Mouse (Mus musculus): ENCODE measurements around the gene Pak1. TPM values are rescaled to one million over a fixed set of nuclear protein-coding genes. Genes with fewer than 3 reads are reported as not detected.

The Pak1 gene
- 13.0 and 22.1 TPM in 2 replicates for polyA plus RNA-seq (2014; fragmentation: Nextera tagmentation; extraction: Ambion mirVana)

GRCm38 (mm10) chr7:97788190-97788668 lies at the start of gene Pak1:
Gene Pak1 (plus strand): TSS chr7:97788541.
- H3K4me3 ChIP-seq (ENCODE audit: low read length), result peak within 1 kb of the TSS; percentile 85
- H3K9me3 ChIP-seq (ENCODE audit: control insufficient read depth, low read length), result no peaks in the 10 kb centered on the region
- WGBS, result 1% methylated on average over 39 of the region's 46 CpGs
- peaks cover 12% of the 10 kb centered on the region for H3K27me3 ChIP-seq (ENCODE audit: control insufficient read depth, insufficient read depth, low read length)
- peak within 1 kb of the TSS; percentile 76 for H3K9ac ChIP-seq (ENCODE audit: low read depth, low read length)
- peak within 1 kb of the TSS; percentile 97 for H3K4me2 ChIP-seq (replicated peaks; ENCODE audit: low read depth, low read length)
- peak; percentile 96 for ATAC-seq (ENCODE audit: low FRiP score, low TSS enrichment)
- H3K36me3 ChIP-seq (ENCODE audit: control insufficient read depth, insufficient read depth, low read length), result no peaks in the 10 kb centered on the region
- peak within 1 kb of the TSS; percentile 51; the same call in 1 of the 2 replicates for H3K27ac ChIP-seq (ENCODE audit: low read depth, low read length)
- 0 out of 2 replicates have a peak, but pooled peaks cover 8% of the 10 kb centered on the region for H3K4me1 ChIP-seq (ENCODE audit: control insufficient read depth, insufficient read depth, low read length)

- no peak for ATAC-seq (ENCODE audit: low FRiP score, low TSS enrichment)
- H3K4me2 ChIP-seq (replicated peaks; ENCODE audit: low read depth, low read length), result no peak overlapping the region
- peaks cover 2% of the 10 kb centered on the region for H3K4me1 ChIP-seq (ENCODE audit: control insufficient read depth, insufficient read depth, low read length)
- H3K36me3 ChIP-seq (ENCODE audit: control insufficient read depth, insufficient read depth, low read length), result no peaks in the 10 kb centered on the region
- 32% methylated on average over 10 of the region's 10 CpGs for WGBS
- H3K4me3 ChIP-seq (ENCODE audit: low read length), result no peak overlapping the region
- H3K27ac ChIP-seq (ENCODE audit: low read depth, low read length), result no peak overlapping the region
- H3K27me3 ChIP-seq (ENCODE audit: control insufficient read depth, insufficient read depth, low read length), result no peaks in the 10 kb centered on the region
- no peaks in the 10 kb centered on the region for H3K9me3 ChIP-seq (ENCODE audit: control insufficient read depth, low read length)
- H3K9ac ChIP-seq (ENCODE audit: low read depth, low read length), result no peak overlapping the region
These were observed 47.4 kb upstream of the Pak1 start for GRCm38 (mm10) chr7:97740948-97741347.

GRCm38 (mm10) chr7:97741756-97742291 lies 46.5 kb upstream of the Pak1 start:
- 51% methylated on average over 1 of the region's 1 CpGs for WGBS
- no peak overlapping the region for H3K4me3 ChIP-seq (ENCODE audit: low read length)

GRCm38 (mm10) chr7:97745299-97745698 lies 43.0 kb upstream of the Pak1 start:
- no peak for ATAC-seq (ENCODE audit: low FRiP score, low TSS enrichment)
- WGBS, result 13% methylated on average over 3 of the region's 3 CpGs
- H3K9me3 ChIP-seq (ENCODE audit: control insufficient read depth, low read length), result no peaks in the 10 kb centered on the region

More at GRCm38 (mm10) chr7:97741756-97742291, 46.5 kb upstream of the Pak1 start:
- Histone ChIP-seq H3K36me3 (ENCODE audit: control insufficient read depth, insufficient read depth, low read length) (no peaks in the 10 kb centered on the region), H3K4me1 (ENCODE audit: control insufficient read depth, insufficient read depth, low read length) (no peaks in the 10 kb centered on the region; the same call in 1 of the 2 replicates), H3K9ac (ENCODE audit: low read depth, low read length) (no peak overlapping the region), H3K27ac (ENCODE audit: low read depth, low read length) (no peak overlapping the region), H3K4me2 (replicated peaks; ENCODE audit: low read depth, low read length) (no peak overlapping the region), H3K9me3 (ENCODE audit: control insufficient read depth, low read length) (no peaks in the 10 kb centered on the region), H3K27me3 (ENCODE audit: control insufficient read depth, insufficient read depth, low read length) (no peaks in the 10 kb centered on the region)
- ATAC-seq (ENCODE audit: low FRiP score, low TSS enrichment), result no peak

GRCm38 (mm10) chr7:97747176-97747707 lies 41.1 kb upstream of the Pak1 start:
- Histone ChIP-seq H3K27me3 (ENCODE audit: control insufficient read depth, insufficient read depth, low read length) (no peaks in the 10 kb centered on the region), H3K4me3 (ENCODE audit: low read length) (no peak overlapping the region), H3K9me3 (ENCODE audit: control insufficient read depth, low read length) (no peaks in the 10 kb centered on the region), H3K36me3 (ENCODE audit: control insufficient read depth, insufficient read depth, low read length) (no peaks in the 10 kb centered on the region), H3K9ac (ENCODE audit: low read depth, low read length) (no peak overlapping the region), H3K4me2 (replicated peaks; ENCODE audit: low read depth, low read length) (no peak overlapping the region), H3K27ac (ENCODE audit: low read depth, low read length) (no peak overlapping the region), H3K4me1 (ENCODE audit: control insufficient read depth, insufficient read depth, low read length) (no peaks in the 10 kb centered on the region)
- ATAC-seq (ENCODE audit: low FRiP score, low TSS enrichment), result no peak
- 81% methylated on average over 4 of the region's 4 CpGs for WGBS

More at GRCm38 (mm10) chr7:97745299-97745698, 43.0 kb upstream of the Pak1 start:
- Histone ChIP-seq H3K27me3 (ENCODE audit: control insufficient read depth, insufficient read depth, low read length) (no peaks in the 10 kb centered on the region), H3K4me2 (replicated peaks; ENCODE audit: low read depth, low read length) (no peak overlapping the region), H3K27ac (ENCODE audit: low read depth, low read length) (no peak overlapping the region), H3K36me3 (ENCODE audit: control insufficient read depth, insufficient read depth, low read length) (no peaks in the 10 kb centered on the region), H3K4me3 (ENCODE audit: low read length) (no peak overlapping the region), H3K9ac (ENCODE audit: low read depth, low read length) (no peak overlapping the region), H3K4me1 (ENCODE audit: control insufficient read depth, insufficient read depth, low read length) (no peaks in the 10 kb centered on the region)

- Histone ChIP-seq H3K4me2 (replicated peaks; ENCODE audit: low read depth, low read length) (peak overlapping the region; percentile 10; the same call in 1 of the 2 replicates), H3K9me3 (ENCODE audit: control insufficient read depth, low read length) (no peaks in the 10 kb centered on the region), H3K27ac (ENCODE audit: low read depth, low read length) (no peak overlapping the region), H3K36me3 (ENCODE audit: control insufficient read depth, insufficient read depth, low read length) (no peaks in the 10 kb centered on the region), H3K9ac (ENCODE audit: low read depth, low read length) (peak overlapping the region; percentile 37; the same call in 1 of the 2 replicates), H3K4me1 (ENCODE audit: control insufficient read depth, insufficient read depth, low read length) (no peaks in the 10 kb centered on the region), H3K4me3 (ENCODE audit: low read length) (no peak overlapping the region), H3K27me3 (ENCODE audit: control insufficient read depth, insufficient read depth, low read length) (no peaks in the 10 kb centered on the region)
- peak; percentile 54 for ATAC-seq (ENCODE audit: low FRiP score, low TSS enrichment)
- 25% methylated on average over 28 of the region's 28 CpGs for WGBS
These were observed 40.4 kb upstream of the Pak1 start for GRCm38 (mm10) chr7:97747787-97748497.

GRCm38 (mm10) chr7:97748527-97749206 lies 39.7 kb upstream of the Pak1 start:
- ATAC-seq (ENCODE audit: low FRiP score, low TSS enrichment), result peak; percentile 38
- Histone ChIP-seq H3K27me3 (ENCODE audit: control insufficient read depth, insufficient read depth, low read length) (no peaks in the 10 kb centered on the region), H3K4me1 (ENCODE audit: control insufficient read depth, insufficient read depth, low read length) (no peaks in the 10 kb centered on the region), H3K27ac (ENCODE audit: low read depth, low read length) (no peak overlapping the region), H3K4me2 (replicated peaks; ENCODE audit: low read depth, low read length) (peak overlapping the region; percentile 31), H3K36me3 (ENCODE audit: control insufficient read depth, insufficient read depth, low read length) (no peaks in the 10 kb centered on the region), H3K4me3 (ENCODE audit: low read length) (no peak overlapping the region; the same call in 1 of the 2 replicates), H3K9ac (ENCODE audit: low read depth, low read length) (no peak overlapping the region), H3K9me3 (ENCODE audit: control insufficient read depth, low read length) (no peaks in the 10 kb centered on the region)
- WGBS, result 71% methylated on average over 10 of the region's 10 CpGs

- Histone ChIP-seq H3K4me2 (replicated peaks; ENCODE audit: low read depth, low read length) (peak overlapping the region; percentile 31), H3K9me3 (ENCODE audit: control insufficient read depth, low read length) (no peaks in the 10 kb centered on the region), H3K4me3 (ENCODE audit: low read length) (no peak overlapping the region; the same call in 1 of the 2 replicates), H3K4me1 (ENCODE audit: control insufficient read depth, insufficient read depth, low read length) (no peaks in the 10 kb centered on the region), H3K9ac (ENCODE audit: low read depth, low read length) (no peak overlapping the region; the same call in 1 of the 2 replicates), H3K27me3 (ENCODE audit: control insufficient read depth, insufficient read depth, low read length) (no peaks in the 10 kb centered on the region), H3K36me3 (ENCODE audit: control insufficient read depth, insufficient read depth, low read length) (no peaks in the 10 kb centered on the region), H3K27ac (ENCODE audit: low read depth, low read length) (no peak overlapping the region)
- ATAC-seq (ENCODE audit: low FRiP score, low TSS enrichment), result peak; percentile 24
- WGBS, result 33% methylated on average over 19 of the region's 19 CpGs
These were observed 38.8 kb upstream of the Pak1 start for GRCm38 (mm10) chr7:97749207-97750190.

All from kidney, embryonic 14.5 days (tissue).